ENCODE assay signal across 9 mouse cellular contexts in the genomic region with DNA sequence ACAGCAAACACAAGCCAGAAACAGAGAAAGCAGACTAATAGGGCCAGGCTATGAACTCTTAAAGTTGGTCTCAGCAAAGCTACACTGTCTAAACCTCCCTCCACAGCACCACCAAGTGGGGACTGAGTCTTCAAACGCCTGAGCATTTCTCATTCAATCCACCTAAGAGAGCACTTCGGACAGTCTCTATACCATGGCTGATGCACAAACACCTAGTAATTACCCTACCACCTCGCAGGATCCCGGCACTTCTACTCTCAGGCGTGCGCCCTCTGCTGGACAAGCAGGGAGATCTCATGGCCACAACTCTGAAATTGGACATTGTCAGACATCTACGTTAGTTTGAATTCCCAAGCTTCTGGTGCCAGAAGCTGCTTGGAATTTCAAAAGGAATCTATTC. TPM values are rescaled to one million over a fixed set of nuclear protein-coding genes. Genes with fewer than 3 reads are reported as not detected.
DNase-seq lines count a peak whose midpoint lies in the region; ATAC-seq and TF ChIP-seq lines count a peak whose summit lies in the region.
"Had no signal": no experiment of that assay in that cellular context is flagged by ENCODE, and none has a peak within 500 bp of the region (broad histone marks: within the 10 kb centered on the region; RNA-seq: fewer than 3 reads in every experiment).

No protein-coding gene starts in this region.

- H3K4me1 ChIP-seq in heart, adult 2 months (ENCODE audit: control insufficient read depth, insufficient read depth, low read length) = no peaks in the 10 kb centered on the region
- no peaks in the 10 kb centered on the region for H3K4me1 ChIP-seq in liver, embryonic 14.5 days (replicated peaks; ENCODE audit: control insufficient read depth in 2 of 2, insufficient read depth in 2 of 2, low read length in 1 of 2)
- no peaks in the 10 kb centered on the region for H3K4me1 ChIP-seq in small intestine, adult 2 months (ENCODE audit: control insufficient read depth, insufficient read depth, insufficient read length, low read length)
- 0 out of 2 replicates have a peak, but pooled peaks cover 5% of the 10 kb centered on the region for H3K4me1 ChIP-seq in heart, embryonic 12.5 days (replicated peaks)

- TF ChIP-seq CTCF in heart, adult 2 months (IDR thresholded peaks at IDR 0.05) = peak; percentile 82
- peak; percentile 50 for TF ChIP-seq CTCF in C2C12 (IDR thresholded peaks at IDR 0.05; ENCODE audit: control insufficient read depth, insufficient read depth, insufficient read length)
- TF ChIP-seq CTCF in liver, embryonic 14.5 days (IDR thresholded peaks at IDR 0.05; ENCODE audit: low read depth) = peak; percentile 80
- peak; percentile 82; the same call in 1 of the 2 replicates for TF ChIP-seq CTCF in small intestine, adult 2 months (IDR thresholded peaks at IDR 0.05; ENCODE audit: extremely low read depth, insufficient read length, insufficient replicate concordance, low read depth, low read length)

- ATAC-seq in hematopoietic stem cell, adult 5-6 weeks (replicated peaks in 1 of 2; ENCODE audit: insufficient read depth in 1 of 2, low FRiP score in 2 of 2, low TSS enrichment in 1 of 2, low read depth in 1 of 2, poor library complexity in 2 of 2, severe bottlenecking in 2 of 2) = peak; percentile 46 to 79; a peak in 3 of 4 replicates
- ATAC-seq in liver, embryonic 14.5 days (ENCODE audit: insufficient read depth) = no peak
- ATAC-seq in heart, embryonic 12.5 days (ENCODE audit: insufficient number of reproducible peaks, low FRiP score) = no peak

- H3K4me3 ChIP-seq in heart, adult 2 months = no peak overlapping the region
- H3K4me3 ChIP-seq in C2C12 (ENCODE audit: insufficient read depth, poor library complexity, severe bottlenecking) = no peak overlapping the region
- H3K4me3 ChIP-seq in liver, embryonic 14.5 days (ENCODE audit: insufficient read depth in 1 of 2, low read depth in 2 of 2, low read length in 2 of 2) = no peak overlapping the region
- H3K4me3 ChIP-seq in small intestine, adult 2 months (ENCODE audit: low read depth, low read length) = no peak overlapping the region
- no peak overlapping the region for H3K4me3 ChIP-seq in heart, embryonic 12.5 days

- H3K36me3 ChIP-seq in heart, adult 2 months (ENCODE audit: control insufficient read depth, insufficient read depth, low read length) = no peaks in the 10 kb centered on the region
- no peaks in the 10 kb centered on the region for H3K36me3 ChIP-seq in C2C12 (ENCODE audit: control insufficient read depth, insufficient read depth)
- no peaks in the 10 kb centered on the region for H3K36me3 ChIP-seq in liver, embryonic 14.5 days (replicated peaks; ENCODE audit: control insufficient read depth, insufficient read depth, low read depth)
- H3K36me3 ChIP-seq in small intestine, adult 2 months (ENCODE audit: control insufficient read depth, insufficient read depth, low read length) = no peaks in the 10 kb centered on the region
- H3K36me3 ChIP-seq in heart, embryonic 12.5 days = no peaks in the 10 kb centered on the region

- intact Hi-C loops in heart, adult 2 months (cut with DNase I) = no loop called here

- no peak overlapping the region for H3K4me2 ChIP-seq in liver, embryonic 14.5 days (ENCODE audit: low read depth)
- H3K4me2 ChIP-seq in heart, embryonic 12.5 days = no peak overlapping the region

- no peak overlapping the region for H3K27ac ChIP-seq in heart, adult 2 months
- no peak overlapping the region for H3K27ac ChIP-seq in liver, embryonic 14.5 days
- no peak overlapping the region for H3K27ac ChIP-seq in small intestine, adult 2 months (ENCODE audit: insufficient read depth, low read depth, low read length)
- H3K27ac ChIP-seq in heart, embryonic 12.5 days (ENCODE audit: poor library complexity, severe bottlenecking) = no peak overlapping the region

- TF ChIP-seq EP300 in heart, adult 2 months (IDR thresholded peaks at IDR 0.05; ENCODE audit: insufficient read depth, low read depth, low read length) = no peak
- no peak for TF ChIP-seq EP300 in liver, embryonic 14.5 days (IDR thresholded peaks at IDR 0.05; ENCODE audit: low read depth)

- no peak for TF ChIP-seq POLR2A in heart, adult 2 months (IDR thresholded peaks at IDR 0.05; ENCODE audit: insufficient read depth, low read depth, low read length)
- no peak for TF ChIP-seq POLR2A in small intestine, adult 2 months (IDR thresholded peaks at IDR 0.05; ENCODE audit: low read depth, low read length)

- H3K9ac ChIP-seq in heart, adult 2 months (ENCODE audit: low read depth, low read length) = no peak overlapping the region
- H3K9ac ChIP-seq in liver, embryonic 14.5 days (replicated peaks) = no peak overlapping the region
- no peak overlapping the region for H3K9ac ChIP-seq in heart, embryonic 12.5 days

- peak in 1 of 2 experiments; percentile 38 for DNase-seq in heart, adult 2 months
- no peak for DNase-seq in heart, adult 8-10 months (ENCODE audit: low spot score)
- DNase-seq in c-Kit-positive CD71-negative TER-119-negative erythroid progenitor cells, embryonic 14.5 days (ENCODE audit: low read depth) = peak; percentile 29
- DNase-seq in liver, embryonic 14.5 days (ENCODE audit: low read depth in 3 of 3, low spot score in 3 of 3) = no peak

- WGBS in heart, adult 2 months = 8% methylated on average over 7 of the region's 7 CpGs
- WGBS in liver, embryonic 14.5 days (ENCODE audit: insufficient replicate concordance) = 7% methylated on average over 7 of the region's 7 CpGs
- whole genome bisulfite sequencing in small intestine, adult 2 months = 6% methylated on average over 7 of the region's 7 CpGs
- 8% methylated on average over 7 of the region's 7 CpGs for WGBS in heart, embryonic 12.5 days

- no peak overlapping the region for H3ac ChIP-seq in C2C12 (ENCODE audit: control insufficient read depth, insufficient read length, low read depth)

- no peaks in the 10 kb centered on the region for H3K27me3 ChIP-seq in heart, adult 2 months (ENCODE audit: control insufficient read depth, insufficient read depth, low read length)
- peaks cover 3% of the 10 kb centered on the region for H3K27me3 ChIP-seq in C2C12 (ENCODE audit: control insufficient read depth, insufficient read depth, insufficient read length)
- H3K27me3 ChIP-seq in liver, embryonic 14.5 days (ENCODE audit: control insufficient read depth, insufficient read depth, low read length) = no peaks in the 10 kb centered on the region
- H3K27me3 ChIP-seq in small intestine, adult 2 months (ENCODE audit: control insufficient read depth, insufficient read depth, low read length) = 0 out of 2 replicates have a peak, but pooled peaks cover 2% of the 10 kb centered on the region
- H3K27me3 ChIP-seq in heart, embryonic 12.5 days (replicated peaks) = peaks cover 40% of the 10 kb centered on the region

- H3K79me2 ChIP-seq in heart, adult 2 months (replicated peaks; ENCODE audit: control insufficient read depth, insufficient read depth, low read length) = no peaks in the 10 kb centered on the region
- H3K79me2 ChIP-seq in C2C12 (ENCODE audit: control insufficient read depth, insufficient read depth) = no peaks in the 10 kb centered on the region

- no peaks in the 10 kb centered on the region for H3K79me3 ChIP-seq in C2C12 (ENCODE audit: low read depth)

- H3K9me3 ChIP-seq in liver, embryonic 14.5 days (ENCODE audit: control insufficient read depth, low read length) = no peaks in the 10 kb centered on the region
- no peaks in the 10 kb centered on the region for H3K9me3 ChIP-seq in heart, embryonic 12.5 days (replicated peaks)

TF ChIP-seq in C2C12, 6 proteins besides CTCF, POLR2A, EP300 and RAD21:
- TF ChIP-seq MAX (IDR thresholded peaks at IDR 0.05) = no peak
- no peak for TF ChIP-seq USF1 (IDR thresholded peaks at IDR 0.05; ENCODE audit: low read depth)
- no peak for TF ChIP-seq CEBPB (IDR thresholded peaks at IDR 0.05; ENCODE audit: low read depth)
- TF ChIP-seq FOSL1 (IDR thresholded peaks at IDR 0.05; ENCODE audit: insufficient read depth, low read length, poor library complexity, severe bottlenecking) = no peak

RNA-seq across cellular contexts. Expression of gene Serpina3n, which starts 20.4 kb away (rescaled TPM):
- total RNA-seq in heart, adult 2 months (2021) = 10 to 100 TPM in 1 of 2 experiments, 1 to 10 TPM in 1; 6.2 to 14.9 TPM
- 10.1 and 13.2 TPM in 2 replicates for polyA plus RNA-seq in heart, adult 2 months (2012; rRNA removed)
- 10 to 100 TPM in 2 of 4 experiments, 1 to 10 TPM in 2; 5.4 to 11.2 (median 9.7) TPM for total RNA-seq in heart, adult 8-10 months (2022)
- polyA plus RNA-seq in C2C12 (2012; fragmentation: generic; extraction: Trizol) = not detected
- not detected in 2 replicates for total RNA-seq in hematopoietic stem cell, adult 5-6 weeks (2017)
- 0.51 and 0.60 TPM in 2 replicates for polyA plus RNA-seq in liver, embryonic 14.5 days (2012; rRNA removed)
- polyA plus RNA-seq in liver, embryonic 14.5 days (2014; fragmentation: Nextera tagmentation; extraction: Ambion mirVana) = 0.19 and 0.89 TPM in 2 replicates
- polyA plus RNA-seq in small intestine, adult 2 months (2012; rRNA removed) = 7.0 and 12.6 TPM in 2 replicates
- 0.39 TPM in 1 of 2 replicates, not detected in the other for polyA plus RNA-seq in heart, embryonic 12.5 days (2016; fragmentation: Nextera tagmentation; extraction: Ambion mirVana)

RNA-seq across cellular contexts. Expression of gene Gsc, which starts 46.2 kb away (rescaled TPM):
- total RNA-seq in heart, adult 2 months (2021) = not detected
- 0.14 TPM in 1 of 2 replicates, not detected in the other for polyA plus RNA-seq in heart, adult 2 months (2012; rRNA removed)
- total RNA-seq in heart, adult 8-10 months (2022) = not detected
- polyA plus RNA-seq in C2C12 (2012; fragmentation: generic; extraction: Trizol) = not detected
- not detected in 2 replicates for total RNA-seq in hematopoietic stem cell, adult 5-6 weeks (2017)
- 0.02 TPM in 1 of 2 replicates, not detected in the other for polyA plus RNA-seq in liver, embryonic 14.5 days (2012; rRNA removed)
- polyA plus RNA-seq in liver, embryonic 14.5 days (2014; fragmentation: Nextera tagmentation; extraction: Ambion mirVana) = not detected in 2 replicates
- polyA plus RNA-seq in small intestine, adult 2 months (2012; rRNA removed) = 0.46 TPM in 1 of 2 replicates, not detected in the other
- polyA plus RNA-seq in heart, embryonic 12.5 days (2016; fragmentation: Nextera tagmentation; extraction: Ambion mirVana) = 0.30 and 0.31 TPM in 2 replicates
- total RNA-seq: left cerebral cortex, postnatal 10 days had no signal

Comparison
In these comparisons a context has a peak if more than half of its experiments do, and no peak if none do; other contexts are left out.
1. ATAC-seq: peak in hematopoietic stem cell, adult 5-6 weeks (2 of 2); none in liver, embryonic 14.5 days (single experiment) and heart, embryonic 12.5 days (single experiment).
2. Peak in every context shown above with its lines, with median percentiles within 50 percentile points of each other: CTCF ChIP-seq.